Mouse (Mus musculus) ZHBTc4 (cell line): ENCODE data around the gene Nes.
A peak's percentile ranks its signal among the peaks of the same experiment; 100 is the strongest.

Experiments
- DNase-seq: peaks from one replicate; pipeline ENCODE4 v3.0.0-alpha.2; 2011; ENCODE audit warnings: low read depth, low spot score

The Nes gene

GRCm38 (mm10) chr3:87949955-87950515, 20.8 kb upstream of the Nes start:
- DNase-seq, result no peak

- DNase-seq, result no peak
Measured at GRCm38 (mm10) chr3:87951946-87952345, 18.9 kb upstream of the Nes start.

DNA sequence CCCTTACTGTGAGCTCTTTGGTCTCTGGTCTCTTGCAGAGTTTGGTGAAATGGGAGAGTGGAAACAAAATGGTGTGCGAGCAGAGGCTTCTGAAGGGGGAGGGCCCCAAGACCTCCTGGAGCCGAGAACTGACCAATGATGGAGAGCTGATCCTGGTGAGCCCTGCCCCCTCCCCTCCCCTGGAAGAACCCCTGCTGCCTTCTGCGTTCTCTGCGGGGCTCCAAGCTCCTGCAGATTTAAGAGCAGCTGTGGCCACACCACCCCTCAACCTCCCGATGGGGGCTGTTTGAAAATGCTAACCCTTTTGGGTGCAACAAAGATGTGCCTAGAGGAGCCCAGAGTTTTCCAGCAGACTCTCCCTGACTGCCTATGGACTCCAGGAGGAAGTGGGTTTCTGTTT, 18.4 kb upstream of the Nes start:
- peak; percentile 79 for DNase-seq

DNA sequence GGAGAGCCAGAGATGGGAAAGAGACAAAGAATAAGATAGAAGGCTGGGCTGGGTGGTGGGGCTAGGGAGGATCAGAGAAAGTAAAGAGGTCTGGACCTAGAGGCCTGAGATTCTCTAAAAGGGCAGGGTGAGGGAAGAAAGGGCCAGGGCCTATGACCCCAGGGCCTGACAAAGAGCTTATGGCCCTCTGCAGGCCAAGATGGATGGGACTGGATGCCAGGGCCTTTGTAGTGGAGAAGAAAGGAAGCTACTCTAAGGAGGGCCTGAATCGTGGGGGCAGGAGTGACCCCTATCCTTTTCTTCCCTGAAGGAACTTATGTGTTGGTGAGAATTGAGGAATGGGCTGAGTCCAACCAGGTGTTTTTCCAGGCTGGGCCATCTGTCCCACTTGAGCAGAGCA, 12.8 kb upstream of the Nes start:
- no peak for DNase-seq

- no peak for DNase-seq
Measured at GRCm38 (mm10) chr3:87958476-87958875, 12.4 kb upstream of the Nes start.

DNA sequence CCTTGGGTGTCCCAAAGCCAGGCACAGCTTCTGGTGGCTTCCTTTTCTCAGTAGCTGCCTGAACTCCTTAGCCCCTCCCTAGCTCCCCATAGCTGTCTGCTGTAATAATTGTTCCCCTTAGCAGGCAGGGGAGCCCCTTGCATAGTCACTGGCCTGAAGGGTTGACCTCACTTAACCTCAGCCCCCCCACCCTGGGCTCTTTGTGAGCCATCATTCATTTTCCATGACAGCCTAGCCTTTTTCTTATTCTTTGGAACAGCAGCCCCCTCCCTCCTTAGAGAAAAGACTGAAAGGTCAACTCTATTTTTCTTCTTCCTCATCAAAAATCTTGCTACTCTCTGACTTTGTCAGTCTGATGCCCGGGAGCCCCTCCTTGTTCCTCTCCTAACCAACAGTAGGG, 11.9 kb upstream of the Nes start:
- no peak for DNase-seq

DNA sequence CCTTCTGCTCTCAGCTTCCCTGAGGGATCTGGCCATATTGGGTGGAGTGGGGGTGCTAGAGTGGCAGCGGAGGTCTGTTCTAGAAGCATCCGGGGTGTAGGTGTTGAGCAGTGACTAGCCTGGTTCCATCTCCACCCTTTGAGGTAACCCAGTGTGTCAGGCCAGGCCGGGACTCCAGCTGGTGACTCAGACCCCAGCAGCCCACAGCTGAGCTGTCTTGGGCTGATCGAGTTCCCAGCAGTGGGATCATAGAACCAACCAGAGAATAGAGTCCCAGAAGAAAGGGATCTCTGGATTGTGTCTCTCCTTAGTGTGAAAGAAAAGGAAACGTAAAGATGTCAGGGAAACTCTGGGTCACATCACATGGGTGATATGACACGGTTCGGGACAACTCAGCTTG, 11.5 kb upstream of the Nes start:
- no peak for DNase-seq

- DNase-seq, result no peak
Measured at GRCm38 (mm10) chr3:87960191-87960585, 10.7 kb upstream of the Nes start.

GRCm38 (mm10) chr3:87960586-87961191, 10.2 kb upstream of the Nes start:
- DNase-seq, result peak; percentile 98

DNA sequence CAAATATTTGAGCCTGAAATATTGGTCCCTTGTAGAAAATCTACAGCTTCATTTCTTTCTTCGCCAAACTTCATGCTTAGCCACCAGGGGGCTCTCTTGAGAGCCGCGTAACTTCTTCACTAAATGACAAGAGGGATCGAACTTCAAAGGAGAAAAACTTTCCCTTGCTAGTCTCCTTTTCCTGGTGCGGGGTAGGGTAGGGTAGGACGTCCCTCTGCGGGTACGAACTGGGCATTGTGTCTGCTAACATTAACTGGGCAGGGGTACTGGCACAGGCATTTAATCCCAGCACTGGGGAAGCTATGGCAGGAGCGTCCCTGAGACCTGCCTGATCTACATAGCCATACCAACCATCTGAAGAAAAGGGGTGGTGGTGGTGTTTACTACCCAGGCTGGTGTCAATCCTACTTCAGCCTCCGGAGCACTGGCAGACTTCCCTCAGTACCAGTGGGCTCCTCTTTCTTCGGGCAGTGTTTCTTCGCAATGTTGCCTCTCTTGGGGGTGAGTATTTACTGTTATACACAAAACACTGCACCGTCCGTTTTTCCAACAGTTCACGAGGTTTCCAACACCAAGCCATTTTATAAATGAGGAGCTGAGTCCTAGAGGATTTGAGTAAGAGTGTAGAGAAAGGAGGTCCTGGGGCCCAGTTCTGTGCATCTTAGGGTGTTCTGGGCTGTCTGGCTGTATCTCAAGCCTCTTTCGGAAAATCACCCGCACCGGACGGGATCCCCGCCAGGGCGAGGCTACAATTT, 517 bp upstream of the Nes start:
- peak; percentile 84 for DNase-seq

DNA sequence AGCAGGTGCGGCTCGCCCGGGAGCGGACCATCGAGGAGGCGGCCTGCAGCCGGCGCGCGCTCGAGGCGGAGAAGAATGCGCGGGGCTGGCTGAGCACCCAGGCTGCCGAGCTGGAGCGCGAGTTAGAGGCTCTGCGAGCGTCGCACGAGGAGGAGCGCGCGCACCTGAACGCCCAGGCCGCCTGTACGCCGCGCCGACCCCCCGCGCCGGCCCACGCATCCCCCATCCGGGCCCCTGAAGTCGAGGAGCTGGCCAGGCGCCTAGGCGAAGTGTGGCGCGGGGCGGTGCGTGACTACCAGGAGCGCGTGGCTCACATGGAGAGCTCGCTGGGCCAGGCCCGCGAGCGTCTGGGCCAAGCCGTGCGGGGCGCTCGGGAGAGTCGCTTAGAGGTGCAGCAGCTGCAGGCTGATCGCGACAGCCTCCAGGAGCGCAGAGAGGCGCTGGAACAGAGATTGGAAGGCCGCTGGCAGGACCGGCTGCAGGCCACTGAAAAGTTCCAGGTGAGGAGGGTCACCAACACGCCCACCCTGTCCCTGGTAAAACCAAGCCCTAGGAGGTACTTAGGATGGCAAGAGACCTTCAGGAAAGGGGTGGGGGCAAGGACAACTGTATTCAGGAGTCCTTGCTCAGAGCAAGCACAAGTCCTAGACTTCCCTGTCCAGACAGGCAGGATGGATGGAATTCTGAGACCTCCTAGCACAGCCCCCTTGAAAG, 768 bp downstream of the Nes start:
- peak; percentile 65 for DNase-seq

- DNase-seq, result no peak
Measured at GRCm38 (mm10) chr3:87972203-87972664, 1.4 kb downstream of the Nes start.

DNA sequence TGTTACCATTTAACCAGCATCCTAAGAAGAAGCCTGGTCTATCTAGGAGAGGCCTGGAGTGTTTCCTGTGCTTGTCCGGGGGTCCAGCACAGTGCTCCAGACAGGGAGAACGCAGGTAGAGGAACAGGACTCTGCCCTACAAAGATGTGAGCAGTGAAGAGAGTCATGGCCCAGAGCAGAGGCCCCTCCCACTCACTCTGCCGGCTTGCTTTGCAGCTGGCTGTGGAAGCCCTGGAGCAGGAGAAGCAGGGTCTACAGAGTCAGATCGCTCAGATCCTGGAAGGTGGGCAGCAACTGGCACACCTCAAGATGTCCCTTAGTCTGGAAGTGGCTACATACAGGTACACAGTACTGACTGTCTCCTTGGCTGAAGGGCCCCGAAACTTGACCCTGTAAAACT, 1.9 kb downstream of the Nes start:
- DNase-seq, result no peak

GRCm38 (mm10) chr3:87973593-87974380, 2.9 kb downstream of the Nes start:
- DNase-seq, result no peak

- DNase-seq, result peak; percentile 99
Measured at GRCm38 (mm10) chr3:87974381-87974987, 3.6 kb downstream of the Nes start.

DNA sequence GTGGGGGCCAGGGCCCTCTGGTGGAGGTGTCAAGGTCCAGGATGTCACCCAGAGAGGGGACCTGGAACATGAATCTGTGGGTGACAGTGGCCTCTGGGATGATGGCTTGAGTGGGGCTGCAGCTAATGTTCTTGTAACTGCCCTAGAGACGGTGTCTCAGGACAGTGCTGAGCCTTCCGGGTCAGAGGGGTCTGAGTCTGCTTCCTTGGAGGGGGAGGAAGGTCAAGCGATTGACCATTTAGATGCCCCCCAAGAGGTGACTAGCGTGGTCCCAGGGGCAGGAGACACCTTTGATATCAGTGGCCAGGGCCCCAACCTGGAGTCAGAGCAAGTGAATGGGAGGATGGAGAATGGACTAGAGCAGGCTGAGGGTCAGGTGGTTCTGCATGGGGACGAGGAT, 8.6 kb downstream of the Nes start:
- DNase-seq, result no peak

DNA sequence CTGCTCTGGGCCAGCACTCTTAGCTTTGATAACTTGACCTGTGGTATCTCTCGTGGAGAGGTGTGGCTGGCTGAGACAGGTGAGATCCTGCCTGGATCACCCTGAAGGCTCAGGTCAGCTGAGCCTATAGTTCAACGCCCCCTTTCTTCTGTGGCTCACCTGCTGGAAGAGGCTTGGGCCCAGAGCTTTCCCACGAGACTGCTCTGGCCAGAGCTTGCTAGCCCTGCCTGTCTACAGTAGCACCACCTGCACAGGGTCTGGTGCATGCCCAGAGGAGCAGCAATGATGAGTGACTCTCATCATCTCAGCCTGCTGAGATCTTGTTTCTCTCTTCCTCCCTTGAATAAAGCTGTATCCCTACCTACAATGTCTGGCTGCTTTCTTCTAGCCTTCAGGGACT, 9.2 kb downstream of the Nes start:
- DNase-seq, result no peak

GRCm38 (mm10) chr3:87980728-87981127, 9.8 kb downstream of the Nes start:
- DNase-seq, result no peak

- no peak for DNase-seq
Measured at GRCm38 (mm10) chr3:87981214-87981760, 10.4 kb downstream of the Nes start.

DNA sequence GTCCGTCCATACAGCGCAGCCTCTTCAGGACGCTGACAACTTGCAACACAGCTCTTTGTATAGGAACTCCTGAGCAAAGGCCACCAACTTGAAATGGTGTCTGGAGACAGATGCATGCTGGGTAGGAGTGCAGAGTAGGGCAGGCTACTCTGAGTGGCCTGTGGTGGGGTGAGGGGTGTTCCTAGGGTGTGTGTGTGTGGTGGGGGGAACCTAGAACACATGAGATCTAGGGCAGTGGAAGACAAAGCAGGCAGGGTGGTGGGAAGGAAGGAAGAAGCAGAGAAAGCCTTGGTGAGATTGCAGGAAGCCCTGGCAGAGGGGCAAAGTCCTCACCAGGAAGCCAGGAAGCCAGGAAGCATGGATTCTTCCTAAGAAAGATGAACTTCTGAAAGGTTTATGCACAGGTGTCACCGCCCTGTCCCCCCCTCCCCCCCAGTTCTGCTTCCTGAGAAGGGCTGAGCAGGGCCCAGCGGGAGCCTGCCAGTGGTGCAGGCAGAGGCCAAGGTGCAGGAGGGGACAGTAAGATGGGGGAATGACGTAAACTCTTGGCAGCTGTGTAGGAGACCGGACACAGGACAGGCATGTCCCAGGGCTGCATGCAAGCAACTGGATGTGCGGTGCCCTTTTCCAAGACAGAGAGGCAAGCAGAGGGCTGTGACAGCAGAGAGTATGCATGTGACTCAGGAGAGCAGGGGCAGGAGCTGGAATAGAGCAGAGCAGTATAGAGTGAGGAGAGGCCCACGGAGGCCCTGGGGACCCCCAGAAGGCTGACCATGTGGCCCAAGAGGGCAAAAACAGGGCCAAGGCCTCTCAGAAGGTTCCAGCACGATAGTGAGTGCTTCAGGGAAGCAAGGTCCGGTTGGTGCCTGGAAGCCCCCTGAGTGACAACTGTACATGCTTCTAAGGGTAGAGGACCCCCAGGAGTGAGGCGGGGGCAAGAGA, 11.3 kb downstream of the Nes start:
- no peak for DNase-seq
